ENCODE assay signal across 8 mouse cellular contexts in the genomic region with DNA sequence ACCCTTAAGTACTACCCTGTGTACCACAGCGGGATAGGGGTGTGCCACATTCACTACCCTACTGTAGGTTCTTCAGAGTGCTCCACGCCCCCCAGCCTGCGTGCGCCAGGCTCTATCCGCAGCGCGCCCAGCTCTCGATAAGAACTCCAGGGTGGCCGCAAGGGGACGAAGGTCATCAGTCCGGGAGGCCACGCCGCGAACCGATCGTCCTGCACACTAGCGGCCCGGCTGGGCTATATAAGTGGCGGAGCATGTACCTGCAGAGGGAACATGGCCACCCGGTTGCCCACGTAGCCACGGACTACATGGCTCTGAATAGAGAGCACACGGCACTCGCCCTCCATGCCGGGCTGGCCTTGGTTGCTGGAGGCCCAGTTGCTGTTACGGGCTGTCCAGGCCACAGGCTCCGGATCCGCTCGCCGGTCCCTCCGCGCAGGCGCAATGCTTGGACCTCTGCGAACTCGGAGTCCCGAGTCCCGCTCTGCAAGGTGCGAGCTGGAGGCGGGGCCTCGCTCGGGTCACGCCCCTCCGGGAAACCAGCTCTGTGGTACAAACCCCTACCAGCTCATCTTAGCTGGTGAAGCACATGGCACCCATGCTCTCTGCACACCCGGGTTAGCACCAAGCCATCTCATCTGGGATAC.
A peak's percentile ranks its signal among the peaks of the same experiment; 100 is the strongest.
DNase-seq lines count a peak whose midpoint lies in the region; ATAC-seq lines count a peak whose summit lies in the region.

No protein-coding gene starts in this region.

- peaks cover 39% of the 10 kb centered on the region for H3K27me3 ChIP-seq in heart, embryonic 12.5 days (replicated peaks)
- no peaks in the 10 kb centered on the region for H3K27me3 ChIP-seq in kidney, embryonic 16.5 days (ENCODE audit: insufficient read depth, low read length)

- peak; percentile 92 for ATAC-seq in heart, embryonic 12.5 days (ENCODE audit: insufficient number of reproducible peaks, low FRiP score)
- ATAC-seq in kidney, embryonic 16.5 days (ENCODE audit: low FRiP score, low TSS enrichment): peak; percentile 87

- DNase-seq in layer of hippocampus, postnatal 10 days (ENCODE audit: low spot score in 2 of 2): peak; percentile 30 to 45
- DNase-seq in layer of hippocampus, adult 11-12 months (ENCODE audit: low spot score): no peak
- peak; percentile 89 for DNase-seq in embryo, embryonic 11 days
- DNase-seq in lung, postnatal 25 days (ENCODE audit: low spot score): peak; percentile 59
- peak; percentile 52 for DNase-seq in spleen, adult 12 weeks (ENCODE audit: low spot score)
- no peak for DNase-seq in left cerebral cortex, adult 11 months (ENCODE audit: low spot score)

- WGBS in heart, embryonic 12.5 days: 2% methylated on average over 44 of the region's 44 CpGs
- WGBS in kidney, embryonic 16.5 days: 1% methylated on average over 44 of the region's 44 CpGs

- H3K9me3 ChIP-seq in heart, embryonic 12.5 days (replicated peaks): no peaks in the 10 kb centered on the region
- no peaks in the 10 kb centered on the region for H3K9me3 ChIP-seq in kidney, embryonic 16.5 days (ENCODE audit: low read length)

- peak overlapping the region; percentile 73 for H3K9ac ChIP-seq in heart, embryonic 12.5 days
- peak overlapping the region; percentile 63 for H3K9ac ChIP-seq in kidney, embryonic 16.5 days (replicated peaks; ENCODE audit: low read length)

- peak overlapping the region; percentile 53 for H3K4me3 ChIP-seq in heart, embryonic 12.5 days
- H3K4me3 ChIP-seq in kidney, embryonic 16.5 days (ENCODE audit: low read length): peak overlapping the region; percentile 47

- no peaks in the 10 kb centered on the region for H3K36me3 ChIP-seq in heart, embryonic 12.5 days
- H3K36me3 ChIP-seq in kidney, embryonic 16.5 days (ENCODE audit: insufficient read depth, low read length): no peaks in the 10 kb centered on the region

- H3K4me1 ChIP-seq in heart, embryonic 12.5 days (replicated peaks): peaks cover 12% of the 10 kb centered on the region
- peaks cover 8% of the 10 kb centered on the region; the same call in 1 of the 2 replicates for H3K4me1 ChIP-seq in kidney, embryonic 16.5 days (ENCODE audit: insufficient read depth, low read length)

- no peak overlapping the region for H3K27ac ChIP-seq in heart, embryonic 12.5 days (ENCODE audit: poor library complexity, severe bottlenecking)
- no peak overlapping the region for H3K27ac ChIP-seq in kidney, embryonic 16.5 days (ENCODE audit: low read length)

- H3K4me2 ChIP-seq in heart, embryonic 12.5 days: peak overlapping the region; percentile 97
- peak overlapping the region; percentile 84 for H3K4me2 ChIP-seq in kidney, embryonic 16.5 days (replicated peaks; ENCODE audit: low read depth, low read length)

Comparison
In these comparisons a context has a peak if more than half of its experiments do, and no peak if none do; other contexts are left out.
1. DNase-seq: peak in layer of hippocampus, postnatal 10 days (2 of 2), embryo, embryonic 11 days (single experiment), lung, postnatal 25 days (single experiment) and spleen, adult 12 weeks (single experiment); none in layer of hippocampus, adult 11-12 months (single experiment) and left cerebral cortex, adult 11 months (single experiment).